Mouse (Mus musculus) midbrain, embryonic 15.5 days (tissue): ENCODE measurements at regions not wholly inside any gene's neighbourhood (a gene's known extent, or its start where the extent isn't known, plus 50 kb on each side); places are given as distances from the start of the nearest gene placed in this dataset.
A peak's percentile ranks its signal among the peaks of the same experiment; 100 is the strongest.

Experiments
- ATAC-seq: fragments of 200-750 bp; cut with Nextera tagmentation; replicated peaks from 2 replicates; pipeline ENCODE4 v1.8.0; 2017; ENCODE audit warnings: moderate TSS enrichment
- H3K27ac ChIP-seq: fragments of 300-500 bp; sonication (generic); 2 replicates; pipeline ENCODE4 v1.5.1; 2015; ENCODE audit warnings: mild to moderate bottlenecking, inconsistent platforms
- H3K27me3 ChIP-seq: fragments of 300-500 bp; sonication (generic); replicated peaks from 2 replicates; pipeline ENCODE4 v1.6.1; 2015; ENCODE audit warnings: inconsistent platforms
- H3K36me3 ChIP-seq: fragments of 300-500 bp; sonication (generic); replicated peaks from 2 replicates; pipeline ENCODE4 v1.6.1; 2015; ENCODE audit warnings: inconsistent platforms
- H3K4me1 ChIP-seq: fragments of 300-500 bp; sonication (generic); 2 replicates; pipeline ENCODE4 v1.6.1; 2015; ENCODE audit warnings: inconsistent platforms
- H3K4me2 ChIP-seq: fragments of 300-500 bp; sonication (generic); 2 replicates; pipeline ENCODE4 v1.6.1; 2015; ENCODE audit warnings: inconsistent platforms, mild to moderate bottlenecking, moderate library complexity
- H3K4me3 ChIP-seq: fragments of 300-500 bp; sonication (generic); 2 replicates; pipeline ENCODE4 v1.5.1; 2015; ENCODE audit warnings: mild to moderate bottlenecking, inconsistent platforms
- H3K9ac ChIP-seq: fragments of 300-500 bp; sonication (generic); 2 replicates; pipeline ENCODE4 v1.6.1; 2015; ENCODE audit warnings: mild to moderate bottlenecking, inconsistent platforms
- H3K9me3 ChIP-seq: fragments of 300-500 bp; sonication (generic); 2 replicates; pipeline ENCODE4 v1.6.1; 2016; ENCODE audit warnings: inconsistent platforms
- WGBS: fragments of 180-500 bp; shearing (Covaris S2); methylation state at CpG from one replicate; pipeline ENCODE4 v1.1.7; 2015; ENCODE audit warnings: mixed read lengths; 5-methylcytosine and 5-hydroxymethylcytosine counted together

- ATAC-seq: no peak
- WGBS: 46% methylated on average over 2 of the region's 2 CpGs
- no peak overlapping the region for H3K9ac ChIP-seq
- H3K4me1 ChIP-seq: no peaks in the 10 kb centered on the region
- H3K27ac ChIP-seq: no peak overlapping the region
- H3K4me2 ChIP-seq: no peak overlapping the region
- no peak overlapping the region for H3K4me3 ChIP-seq
- no peaks in the 10 kb centered on the region for H3K36me3 ChIP-seq
- H3K9me3 ChIP-seq: no peaks in the 10 kb centered on the region
- no peaks in the 10 kb centered on the region for H3K27me3 ChIP-seq
Measured at GRCm38 (mm10) chr7:40052255-40052654, 534.7 kb downstream of the Zfp619 start.

- H3K4me1 ChIP-seq: no peaks in the 10 kb centered on the region
- 42% methylated on average over 4 of the region's 4 CpGs for WGBS
- no peaks in the 10 kb centered on the region for H3K36me3 ChIP-seq
- no peaks in the 10 kb centered on the region for H3K27me3 ChIP-seq
- no peak for ATAC-seq
- no peak overlapping the region for H3K4me2 ChIP-seq
- no peak overlapping the region for H3K9ac ChIP-seq
- no peak overlapping the region for H3K27ac ChIP-seq
- no peak overlapping the region for H3K4me3 ChIP-seq
- no peaks in the 10 kb centered on the region for H3K9me3 ChIP-seq
Measured at GRCm38 (mm10) chr7:40058836-40059235, 541.3 kb downstream of the Zfp619 start.

- 57% methylated on average over 2 of the region's 2 CpGs for WGBS
Measured at GRCm38 (mm10) chr7:40064631-40065030, 547.1 kb downstream of the Zfp619 start.

GRCm38 (mm10) chr7:40065526-40065925 is 548.0 kb downstream of the Zfp619 start:
- H3K27ac ChIP-seq: no peak overlapping the region
- H3K4me1 ChIP-seq: no peaks in the 10 kb centered on the region
- H3K27me3 ChIP-seq: no peaks in the 10 kb centered on the region
- no peak overlapping the region for H3K9ac ChIP-seq
- no peak for ATAC-seq
- WGBS: 76% methylated on average over 6 of the region's 6 CpGs
- no peaks in the 10 kb centered on the region for H3K9me3 ChIP-seq
- no peaks in the 10 kb centered on the region for H3K36me3 ChIP-seq
- H3K4me2 ChIP-seq: no peak overlapping the region
- H3K4me3 ChIP-seq: no peak overlapping the region

More at GRCm38 (mm10) chr7:40064631-40065030, 547.1 kb downstream of the Zfp619 start:
- no peak for ATAC-seq
- Histone ChIP-seq H3K27ac (no peak overlapping the region), H3K9ac (no peak overlapping the region), H3K36me3 (no peaks in the 10 kb centered on the region), H3K4me3 (no peak overlapping the region), H3K4me2 (no peak overlapping the region), H3K4me1 (no peaks in the 10 kb centered on the region), H3K27me3 (no peaks in the 10 kb centered on the region), H3K9me3 (no peaks in the 10 kb centered on the region)

GRCm38 (mm10) chr7:40067378-40067777 is 549.8 kb downstream of the Zfp619 start:
- Histone ChIP-seq H3K9me3 (no peaks in the 10 kb centered on the region), H3K36me3 (no peaks in the 10 kb centered on the region), H3K4me1 (no peaks in the 10 kb centered on the region), H3K9ac (no peak overlapping the region), H3K4me3 (no peak overlapping the region), H3K4me2 (no peak overlapping the region), H3K27ac (no peak overlapping the region), H3K27me3 (no peaks in the 10 kb centered on the region)
- WGBS: 72% methylated on average over 1 of the region's 1 CpGs
- no peak for ATAC-seq

GRCm38 (mm10) chr7:40071313-40071712 is 553.7 kb downstream of the Zfp619 start:
- Histone ChIP-seq H3K9me3 (no peaks in the 10 kb centered on the region), H3K27me3 (no peaks in the 10 kb centered on the region), H3K36me3 (no peaks in the 10 kb centered on the region), H3K4me1 (no peaks in the 10 kb centered on the region), H3K4me3 (no peak overlapping the region), H3K27ac (no peak overlapping the region), H3K4me2 (no peak overlapping the region), H3K9ac (no peak overlapping the region)
- 81% methylated on average over 2 of the region's 2 CpGs for WGBS
- no peak for ATAC-seq

- H3K9me3 ChIP-seq: no peaks in the 10 kb centered on the region
- no peak overlapping the region for H3K4me3 ChIP-seq
- no peak overlapping the region for H3K4me2 ChIP-seq
- 59% methylated on average over 1 of the region's 1 CpGs for WGBS
- H3K27ac ChIP-seq: no peak overlapping the region
- peak; percentile 84 for ATAC-seq
- H3K9ac ChIP-seq: no peak overlapping the region
- no peaks in the 10 kb centered on the region for H3K27me3 ChIP-seq
- H3K4me1 ChIP-seq: no peaks in the 10 kb centered on the region
- H3K36me3 ChIP-seq: no peaks in the 10 kb centered on the region
Measured at GRCm38 (mm10) chr7:40072478-40072877, 554.9 kb downstream of the Zfp619 start.

GRCm38 (mm10) chr7:40086236-40086635 is 568.7 kb downstream of the Zfp619 start:
- Histone ChIP-seq H3K27me3 (no peaks in the 10 kb centered on the region), H3K4me2 (no peak overlapping the region), H3K4me3 (no peak overlapping the region), H3K9ac (no peak overlapping the region), H3K36me3 (no peaks in the 10 kb centered on the region), H3K4me1 (no peaks in the 10 kb centered on the region), H3K27ac (no peak overlapping the region), H3K9me3 (no peaks in the 10 kb centered on the region)
- 55% methylated on average over 2 of the region's 2 CpGs for WGBS
- no peak for ATAC-seq

GRCm38 (mm10) chr7:40097094-40097493 is 579.5 kb downstream of the Zfp619 start:
- no peak overlapping the region for H3K9ac ChIP-seq
- no peaks in the 10 kb centered on the region for H3K4me1 ChIP-seq
- H3K9me3 ChIP-seq: no peaks in the 10 kb centered on the region
- H3K27ac ChIP-seq: no peak overlapping the region
- H3K4me2 ChIP-seq: no peak overlapping the region
- no peaks in the 10 kb centered on the region for H3K27me3 ChIP-seq
- no peaks in the 10 kb centered on the region for H3K36me3 ChIP-seq
- no peak overlapping the region for H3K4me3 ChIP-seq
- 84% methylated on average over 2 of the region's 2 CpGs for WGBS
- ATAC-seq: no peak

GRCm38 (mm10) chr7:40103057-40103945 is 585.7 kb downstream of the Zfp619 start:
- H3K4me2 ChIP-seq: no peak overlapping the region
- no peaks in the 10 kb centered on the region for H3K36me3 ChIP-seq
- no peak overlapping the region for H3K4me3 ChIP-seq
- peak; percentile 72 for ATAC-seq
- H3K27ac ChIP-seq: peak overlapping the region; percentile 50; the same call in 1 of the 2 replicates
- H3K9ac ChIP-seq: no peak overlapping the region
- no peaks in the 10 kb centered on the region for H3K9me3 ChIP-seq
- WGBS: 67% methylated on average over 7 of the region's 7 CpGs
- H3K4me1 ChIP-seq: no peaks in the 10 kb centered on the region
- H3K27me3 ChIP-seq: no peaks in the 10 kb centered on the region

- 80% methylated on average over 4 of the region's 4 CpGs for WGBS
- Histone ChIP-seq H3K4me3 (no peak overlapping the region), H3K9ac (no peak overlapping the region), H3K4me2 (no peak overlapping the region), H3K36me3 (no peaks in the 10 kb centered on the region), H3K4me1 (no peaks in the 10 kb centered on the region), H3K9me3 (no peaks in the 10 kb centered on the region), H3K27me3 (no peaks in the 10 kb centered on the region), H3K27ac (no peak overlapping the region)
- no peak for ATAC-seq
Measured at GRCm38 (mm10) chr7:40142906-40143305, 625.3 kb downstream of the Zfp619 start.

GRCm38 (mm10) chr7:40144431-40144830 is 626.9 kb downstream of the Zfp619 start:
- no peak overlapping the region for H3K27ac ChIP-seq
- H3K27me3 ChIP-seq: no peaks in the 10 kb centered on the region
- WGBS: 51% methylated on average over 1 of the region's 1 CpGs
- H3K36me3 ChIP-seq: no peaks in the 10 kb centered on the region
- H3K4me2 ChIP-seq: no peak overlapping the region
- no peak overlapping the region for H3K9ac ChIP-seq
- H3K9me3 ChIP-seq: no peaks in the 10 kb centered on the region
- no peak for ATAC-seq
- H3K4me3 ChIP-seq: no peak overlapping the region
- H3K4me1 ChIP-seq: no peaks in the 10 kb centered on the region

GRCm38 (mm10) chr7:40177570-40177969 is 660.0 kb downstream of the Zfp619 start:
- Histone ChIP-seq H3K36me3 (no peaks in the 10 kb centered on the region), H3K9ac (no peak overlapping the region), H3K4me1 (no peaks in the 10 kb centered on the region), H3K27me3 (no peaks in the 10 kb centered on the region), H3K4me3 (no peak overlapping the region), H3K9me3 (no peaks in the 10 kb centered on the region), H3K27ac (no peak overlapping the region), H3K4me2 (no peak overlapping the region)
- ATAC-seq: no peak
- 88% methylated on average over 2 of the region's 2 CpGs for WGBS
